Mouse (Mus musculus) forebrain, embryonic 12.5 days (tissue): Measurements from ENCODE around the gene Kmt5c. TPM values are rescaled to one million over a fixed set of nuclear protein-coding genes. Genes with fewer than 3 reads are reported as not detected.

Experiments
- ATAC-seq: fragments of 200-750 bp; cut with Nextera tagmentation; 2 replicates; pipeline ENCODE4 v1.8.0; 2017; ENCODE audit warnings: moderate TSS enrichment; ENCODE audit not compliant: low FRiP score
- H3K27ac ChIP-seq: fragments of 300-500 bp; sonication (generic); 2 replicates; pipeline ENCODE4 v1.5.1; 2016; ENCODE audit warnings: mild to moderate bottlenecking
- H3K27me3 ChIP-seq: fragments of 300-500 bp; sonication (generic); 2 replicates; pipeline ENCODE4 v1.6.1; 2016; ENCODE audit warnings: mild to moderate bottlenecking
- H3K36me3 ChIP-seq: fragments of 300-500 bp; sonication (generic); replicated peaks from 2 replicates; pipeline ENCODE4 v1.6.1; 2016; ENCODE audit warnings: mild to moderate bottlenecking
- H3K4me1 ChIP-seq: fragments of 300-500 bp; sonication (generic); 2 replicates; pipeline ENCODE4 v1.6.1; 2016
- H3K4me2 ChIP-seq: fragments of 300-500 bp; sonication (generic); 2 replicates; pipeline ENCODE4 v1.6.1; 2016; ENCODE audit warnings: mild to moderate bottlenecking, moderate library complexity
- H3K4me3 ChIP-seq: fragments of 300-500 bp; sonication (generic); replicated peaks from 2 replicates; pipeline ENCODE4 v1.5.1; 2016; ENCODE audit warnings: mild to moderate bottlenecking
- H3K9ac ChIP-seq: fragments of 300-500 bp; sonication (generic); 2 replicates; pipeline ENCODE4 v1.6.1; 2016; ENCODE audit warnings: mild to moderate bottlenecking
- H3K9me3 ChIP-seq: fragments of 300-500 bp; sonication (generic); 2 replicates; pipeline ENCODE4 v1.6.1; 2016
- WGBS: fragments of 180-500 bp; shearing (Covaris S2); methylation state at CpG from one replicate; pipeline ENCODE4 v1.1.7; 2016; 5-methylcytosine and 5-hydroxymethylcytosine counted together
- polyA plus RNA-seq: library from polyadenylated mRNA; unstranded; fragments of >200 nt; fragmentation: Nextera tagmentation; extraction: Ambion mirVana; gene quantifications from 2 replicates; pipeline ENCODE4 v1.2.1, GENCODE M21; 2016

Gene Kmt5c
- polyA plus RNA-seq, 1 experiment from 2014 or later, result 78.9 TPM

DNA sequence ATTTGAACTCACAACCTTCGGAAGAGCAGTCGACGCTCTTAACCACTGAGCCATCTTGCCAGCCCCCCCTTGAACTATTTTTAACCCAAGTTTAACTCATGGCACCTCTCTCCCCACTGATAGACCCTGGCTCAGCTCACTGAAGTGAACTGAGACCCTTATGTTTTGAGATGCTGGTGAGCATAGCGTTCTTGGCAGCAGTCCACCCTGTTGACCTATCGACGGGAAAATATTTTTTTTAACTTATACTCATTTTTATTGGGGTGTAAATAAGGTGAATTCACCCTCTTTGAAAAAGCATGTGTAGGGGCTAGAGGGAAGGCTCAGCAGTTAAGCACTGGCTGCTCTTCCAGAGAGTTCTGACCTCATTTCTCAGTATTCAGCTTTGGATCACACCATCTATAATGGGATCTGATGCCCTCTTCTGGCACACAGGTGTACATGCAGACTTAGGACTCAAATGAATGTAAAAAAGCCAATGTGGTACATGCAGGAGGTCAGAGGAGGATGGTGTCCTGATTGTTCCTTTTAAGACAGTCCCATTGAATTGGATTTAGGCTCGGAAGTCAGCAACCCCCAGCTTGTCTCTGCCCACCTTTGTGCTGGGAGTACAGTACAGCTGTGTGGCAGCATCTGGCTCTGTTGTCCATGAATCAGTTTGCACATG lies 56.0 kb downstream of the Kmt5c start:
- 0 out of 2 replicates have a peak, but pooled peaks have one; percentile 7 for ATAC-seq
- 78% methylated on average over 7 of the region's 7 CpGs for WGBS
- no peak overlapping the region for H3K4me3 ChIP-seq
- no peak overlapping the region for H3K4me2 ChIP-seq
- H3K36me3 ChIP-seq, result peaks cover 44% of the 10 kb centered on the region
- H3K9ac ChIP-seq, result no peak overlapping the region
- no peaks in the 10 kb centered on the region for H3K27me3 ChIP-seq
- H3K9me3 ChIP-seq, result no peaks in the 10 kb centered on the region
- peaks cover 11% of the 10 kb centered on the region for H3K4me1 ChIP-seq
- H3K27ac ChIP-seq, result no peak overlapping the region

Other genes with a start within 250 kb of the Kmt5c start
- gene Ppp1r12c, start 238.4 kb upstream of the Kmt5c start, polyA plus RNA-seq, result 54.6 and 59.7 TPM in 2 replicates
- gene Tnnt1, start 223.7 kb upstream of the Kmt5c start, polyA plus RNA-seq, result 5.6 and 8.3 TPM in 2 replicates
- gene Tnni3, start 215.9 kb upstream of the Kmt5c start, polyA plus RNA-seq, result 2.2 and 2.4 TPM in 2 replicates
- gene Dnaaf3, start 207.7 kb upstream of the Kmt5c start, polyA plus RNA-seq, result 1.7 and 2.9 TPM in 2 replicates
- 34.6 and 35.2 TPM in 2 replicates for gene Syt5, start 192.6 kb upstream of the Kmt5c start, polyA plus RNA-seq
- gene Ptprh, start 136.1 kb upstream of the Kmt5c start, polyA plus RNA-seq, result not detected in 2 replicates
- gene Tmem86b, start 108.7 kb upstream of the Kmt5c start, polyA plus RNA-seq, result 3.7 and 5.1 TPM in 2 replicates
- 15.4 and 25.3 TPM in 2 replicates for gene Ppp6r1, start 81.1 kb upstream of the Kmt5c start, polyA plus RNA-seq
- 112 and 114 TPM in 2 replicates for gene Hspbp1, start 55.0 kb upstream of the Kmt5c start, polyA plus RNA-seq
- gene Brsk1, start 49.5 kb upstream of the Kmt5c start, polyA plus RNA-seq, result 3.6 and 3.8 TPM in 2 replicates
- 0.27 and 0.35 TPM in 2 replicates for gene Tmem150b, start 14.9 kb upstream of the Kmt5c start, polyA plus RNA-seq
- gene Cox6b2, start 13.0 kb downstream of the Kmt5c start, polyA plus RNA-seq, result 31.3 and 32.5 TPM in 2 replicates
- gene Fam71e2, start 31.2 kb downstream of the Kmt5c start, polyA plus RNA-seq, result not detected in 2 replicates
- gene Il11, start 42.7 kb downstream of the Kmt5c start, polyA plus RNA-seq, result 0.24 and 0.77 TPM in 2 replicates
- gene Tmem190, start 42.8 kb downstream of the Kmt5c start, polyA plus RNA-seq, result not detected in 2 replicates
- 2.7 and 3.6 TPM in 2 replicates for gene Tmem238, start 49.5 kb downstream of the Kmt5c start, polyA plus RNA-seq
- 306 and 310 TPM in 2 replicates for gene Rpl28, start 52.8 kb downstream of the Kmt5c start, polyA plus RNA-seq
- 434 and 445 TPM in 2 replicates for gene Ube2s, start 72.5 kb downstream of the Kmt5c start, polyA plus RNA-seq
- 4.0 and 4.6 TPM in 2 replicates for gene Shisa7, start 104.6 kb downstream of the Kmt5c start, polyA plus RNA-seq
- 2.1 and 2.7 TPM in 2 replicates for gene Isoc2b, start 130.1 kb downstream of the Kmt5c start, polyA plus RNA-seq
- 0.70 and 0.89 TPM in 2 replicates for gene Isoc2a, start 137.0 kb downstream of the Kmt5c start, polyA plus RNA-seq
- gene Gm36210, start 166.4 kb downstream of the Kmt5c start, polyA plus RNA-seq, result 0.24 and 0.41 TPM in 2 replicates
- 4.0 and 4.6 TPM in 2 replicates for gene Zfp628, start 175.1 kb downstream of the Kmt5c start, polyA plus RNA-seq
- gene Nat14, start 181.9 kb downstream of the Kmt5c start, polyA plus RNA-seq, result 18.1 and 19.4 TPM in 2 replicates
- 0.89 and 1.4 TPM in 2 replicates for gene Ssc5d, start 185.7 kb downstream of the Kmt5c start, polyA plus RNA-seq
- gene Sbk2, start 224.3 kb downstream of the Kmt5c start, polyA plus RNA-seq, result not detected in 2 replicates
- not detected in 2 replicates for gene Sbk3, start 231.1 kb downstream of the Kmt5c start, polyA plus RNA-seq